ENCODE assay signal across 9 mouse cellular contexts in genomic region chr11:4772925-4773324, GRCm38 (mm10). TPM values are rescaled to one million over a fixed set of nuclear protein-coding genes. Genes with fewer than 3 reads are reported as not detected.
DNase-seq lines count a peak whose midpoint lies in the region; ATAC-seq and TF ChIP-seq lines count a peak whose summit lies in the region.
"Had no signal": no experiment of that assay in that cellular context is flagged by ENCODE, and none has a peak within 500 bp of the region (broad histone marks: within the 10 kb centered on the region; RNA-seq: fewer than 3 reads in every experiment).

No protein-coding gene starts in this region.

- TF ChIP-seq POLR2A in bone marrow macrophage, adult 2 months (IDR thresholded peaks at IDR 0.05; ENCODE audit: borderline replicate concordance, low read depth, low read length) = no peak
- no peak for TF ChIP-seq POLR2A in embryonic fibroblast, embryonic 13.5 days (IDR thresholded peaks at IDR 0.05; ENCODE audit: low read depth, low read length)

- no peaks in the 10 kb centered on the region for H3K4me1 ChIP-seq in bone marrow macrophage, adult 2 months (ENCODE audit: control insufficient read depth, insufficient read depth, low read length)
- peaks cover 8% of the 10 kb centered on the region for H3K4me1 ChIP-seq in embryonic fibroblast, embryonic 13.5 days (ENCODE audit: control insufficient read depth, insufficient read depth, low read length)

- peak; percentile 56 for DNase-seq in cerebellum, adult 11 months
- DNase-seq in kidney, postnatal 25 days = peak; percentile 70 to 83
- peak; percentile 44 to 62 for DNase-seq in spleen, postnatal 14 days (ENCODE audit: low spot score in 2 of 2)

- H3K27ac ChIP-seq in bone marrow macrophage, adult 2 months (ENCODE audit: insufficient read depth, low read depth, low read length) = no peak overlapping the region
- no peak overlapping the region for H3K27ac ChIP-seq in embryonic fibroblast, embryonic 13.5 days (ENCODE audit: insufficient read depth, low read length)

- ATAC-seq in cerebellum, adult (ENCODE audit: insufficient number of reproducible peaks, low FRiP score, low TSS enrichment) = no peak
- peak; percentile 44; the same call in 1 of the 2 replicates for ATAC-seq in megakaryocyte progenitor cell, adult 5-6 weeks (replicated peaks; ENCODE audit: poor library complexity)
- ATAC-seq: Patski had no signal

- peaks cover 23% of the 10 kb centered on the region for H3K36me3 ChIP-seq in C2C12 (ENCODE audit: control insufficient read depth, insufficient read depth)

- TF ChIP-seq CTCF in C2C12 (IDR thresholded peaks at IDR 0.05; ENCODE audit: control insufficient read depth, insufficient read depth, insufficient read length) = peak; percentile 37
- peak; percentile 63 for TF ChIP-seq CTCF in bone marrow macrophage, adult 2 months (IDR thresholded peaks at IDR 0.05; ENCODE audit: low read depth, low read length)
- TF ChIP-seq CTCF in embryonic fibroblast, embryonic 13.5 days (IDR thresholded peaks at IDR 0.05; ENCODE audit: borderline replicate concordance, insufficient read depth, low read length) = 0 out of 2 replicates have a peak, but pooled peaks have one; percentile 14

- H3ac ChIP-seq in C2C12 (ENCODE audit: control insufficient read depth, insufficient read length, low read depth) = no peak overlapping the region

- H3K79me3 ChIP-seq in C2C12 (ENCODE audit: low read depth) = no peaks in the 10 kb centered on the region

- no peak overlapping the region for H3K4me3 ChIP-seq in C2C12 (ENCODE audit: insufficient read depth, poor library complexity, severe bottlenecking)
- no peak overlapping the region for H3K4me3 ChIP-seq in bone marrow macrophage, adult 2 months (ENCODE audit: insufficient read depth, low read length)
- H3K4me3 ChIP-seq in embryonic fibroblast, embryonic 13.5 days (ENCODE audit: insufficient read depth, low read length) = no peak overlapping the region

- H3K27me3 ChIP-seq in C2C12 (ENCODE audit: control insufficient read depth, insufficient read depth, insufficient read length) = no peaks in the 10 kb centered on the region
- H3K27me3 ChIP-seq: Patski had no signal

- H3K79me2 ChIP-seq in C2C12 (ENCODE audit: control insufficient read depth, insufficient read depth) = no peaks in the 10 kb centered on the region

TF ChIP-seq in C2C12, 6 proteins besides CTCF, POLR2A, EP300 and RAD21:
- TF ChIP-seq MYOD1 (IDR thresholded peaks at IDR 0.05; ENCODE audit: control insufficient read depth, insufficient read length, low read depth) (no peak), FOSL1 (IDR thresholded peaks at IDR 0.05; ENCODE audit: insufficient read depth, low read length, poor library complexity, severe bottlenecking) (no peak), USF1 (IDR thresholded peaks at IDR 0.05; ENCODE audit: low read depth) (no peak), MYOG (IDR thresholded peaks at IDR 0.05; ENCODE audit: control insufficient read depth, extremely low read depth, insufficient read length) (no peak), MAX (IDR thresholded peaks at IDR 0.05) (no peak), CEBPB (IDR thresholded peaks at IDR 0.05; ENCODE audit: low read depth) (no peak)

RNA-seq across cellular contexts. Expression of gene Cabp7, which starts 26.3 kb away (rescaled TPM):
- 0.06 TPM for polyA plus RNA-seq in C2C12 (2012; fragmentation: generic; extraction: Trizol)
- not detected in 2 replicates for polyA plus RNA-seq in bone marrow macrophage, adult 2 months (2012; ENCODE audit: insufficient read depth, insufficient read length, missing spikeins)
- polyA plus RNA-seq in embryonic fibroblast, embryonic 13.5 days (2011; ENCODE audit: insufficient read length, low read depth, missing spikeins) = not detected in 2 replicates
- total RNA-seq in megakaryocyte progenitor cell, adult 5-6 weeks (2015) = not detected in 2 replicates
- total RNA-seq in megakaryocyte progenitor cell, adult 5-6 weeks (2017) = not detected in 2 replicates
